Mouse (Mus musculus) midbrain, postnatal 0 days (tissue): ENCODE results near the gene Daw1. TPM values are rescaled to one million over a fixed set of nuclear protein-coding genes. Genes with fewer than 3 reads are reported as not detected.
A peak's percentile ranks its signal among the peaks of the same experiment; 100 is the strongest.

Experiments
- ATAC-seq: fragments of 200-750 bp; cut with Nextera tagmentation; 2 replicates; pipeline ENCODE4 v1.8.0; 2017; ENCODE audit warnings: moderate number of reproducible peaks, mild to moderate bottlenecking, moderate TSS enrichment, moderate library complexity; ENCODE audit not compliant: low FRiP score
- DNase-seq: peaks from one replicate; pipeline ENCODE4 v3.0.0-alpha.2; 2015; ENCODE audit warnings: low spot score
- H3K27ac ChIP-seq: fragments of 300-500 bp; sonication (generic); 2 replicates; pipeline ENCODE4 v1.5.1; 2014; ENCODE audit warnings: low read depth, mild to moderate bottlenecking, low read length, mixed read lengths
- H3K27me3 ChIP-seq: fragments of 300-500 bp; sonication (generic); 2 replicates; pipeline ENCODE4 v1.6.1; 2014; ENCODE audit warnings: low read length, control low read depth, mixed read lengths; ENCODE audit not compliant: insufficient read depth
- H3K36me3 ChIP-seq: fragments of 300-500 bp; sonication (generic); 2 replicates; pipeline ENCODE4 v1.6.1; 2014; ENCODE audit warnings: low read length, control low read depth, mixed read lengths; ENCODE audit not compliant: insufficient read depth
- H3K4me1 ChIP-seq: fragments of 300-500 bp; sonication (generic); 2 replicates; pipeline ENCODE4 v1.6.1; 2014; ENCODE audit warnings: mild to moderate bottlenecking, control low read depth, antibody characterized with exemption, low read length, mixed read lengths; ENCODE audit not compliant: insufficient read depth
- H3K4me2 ChIP-seq: fragments of 300-500 bp; sonication (generic); 2 replicates; pipeline ENCODE4 v1.6.1; 2014; ENCODE audit warnings: low read depth, mild to moderate bottlenecking, low read length, mixed read lengths; ENCODE audit not compliant: poor library complexity, severe bottlenecking
- H3K4me3 ChIP-seq: fragments of 300-500 bp; sonication (generic); 2 replicates; pipeline ENCODE4 v1.5.1; 2014; ENCODE audit warnings: low read depth, mild to moderate bottlenecking, low read length, moderate library complexity
- H3K9ac ChIP-seq: fragments of 300-500 bp; sonication (generic); replicated peaks from 2 replicates; pipeline ENCODE4 v1.6.1; 2014; ENCODE audit warnings: mild to moderate bottlenecking, low read length, moderate library complexity, mixed read lengths; ENCODE audit not compliant: poor library complexity, severe bottlenecking
- H3K9me3 ChIP-seq: fragments of 300-500 bp; sonication (generic); 2 replicates; pipeline ENCODE4 v1.6.1; 2016; ENCODE audit warnings: low read length, control low read depth
- CTCF ChIP-seq: IDR thresholded peaks from 2 replicates; pipeline ENCODE4 v1.5.1; 2016; ENCODE audit warnings: antibody characterized with exemption, mild to moderate bottlenecking
- WGBS: fragments of 180-500 bp; shearing (Covaris S2); extraction: QIAGEN DNeasy Blood & Tissue Kit; methylation state at CpG from one replicate; pipeline ENCODE4 v1.1.7; 2014; 5-methylcytosine and 5-hydroxymethylcytosine counted together
- polyA plus RNA-seq: library from polyadenylated mRNA; unstranded; fragments of >200 nt; fragmentation: Nextera tagmentation; extraction: Ambion mirVana; gene quantifications from 2 replicates; pipeline ENCODE4 v1.2.1, GENCODE M21; 2015
- total RNA-seq: library from RNA; depleted of rRNA; stranded (reverse); fragments of >200 nt; gene quantifications from 2 replicates; pipeline ENCODE4 v1.2.3, GENCODE M21; 2014

Gene Daw1
- total and polyA plus RNA-seq, 2 experiments from 2014 or later, result 0.88 to 1.7 TPM

DNA sequence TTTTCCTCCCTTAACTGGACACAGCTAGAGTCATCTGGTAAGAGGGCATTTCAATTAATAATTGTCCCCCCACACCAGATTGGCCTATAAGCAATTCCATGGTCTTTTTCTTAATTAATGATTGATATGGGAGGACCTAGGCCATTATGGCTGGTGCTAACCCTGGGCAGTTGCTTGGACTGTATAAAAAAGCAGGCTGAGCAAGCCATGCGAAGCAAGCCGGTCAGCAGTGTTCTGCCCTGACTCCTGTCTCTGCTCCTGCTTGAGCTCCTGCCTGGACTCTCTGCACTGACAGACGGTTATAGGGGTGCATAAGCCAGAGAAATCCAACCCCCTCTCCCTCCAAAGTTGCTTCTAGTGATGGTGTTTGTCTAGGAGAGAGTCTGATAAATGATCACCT lies 2.1 kb downstream of the Daw1 start:
- no peak for ATAC-seq
- no peak for DNase-seq
- H3K9ac ChIP-seq, result no peak overlapping the region
- H3K4me1 ChIP-seq, result no peaks in the 10 kb centered on the region
- no peaks in the 10 kb centered on the region for H3K27me3 ChIP-seq
- H3K27ac ChIP-seq, result no peak overlapping the region
- no peaks in the 10 kb centered on the region for H3K9me3 ChIP-seq
- H3K36me3 ChIP-seq, result no peaks in the 10 kb centered on the region
- 81% methylated on average over 3 of the region's 3 CpGs for WGBS
- no peak overlapping the region for H3K4me2 ChIP-seq
- no peak for TF ChIP-seq CTCF
- no peak overlapping the region for H3K4me3 ChIP-seq

DNA sequence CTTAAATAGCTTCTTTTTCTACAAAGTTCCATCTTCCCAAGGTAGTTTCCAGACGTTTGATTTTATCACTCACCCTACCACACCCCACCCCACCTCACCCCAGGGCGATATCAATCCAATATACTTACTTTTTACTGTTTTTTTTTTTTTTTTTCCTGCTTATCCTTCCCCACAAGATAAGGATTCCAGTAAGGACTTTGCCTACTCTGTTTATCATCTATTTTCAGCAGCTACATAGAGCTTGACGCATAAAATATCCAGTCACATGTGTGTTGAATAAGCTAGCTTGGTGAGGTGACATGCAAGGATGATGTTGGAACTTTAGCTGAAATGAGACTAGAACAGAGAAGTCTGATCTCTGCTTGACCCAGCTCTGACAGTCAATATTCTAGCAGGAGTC lies 4.5 kb downstream of the Daw1 start:
- no peak overlapping the region for H3K9ac ChIP-seq
- no peak overlapping the region for H3K4me2 ChIP-seq
- no peaks in the 10 kb centered on the region for H3K4me1 ChIP-seq
- TF ChIP-seq CTCF, result no peak
- WGBS, result 83% methylated on average over 3 of the region's 3 CpGs
- no peak for DNase-seq
- H3K36me3 ChIP-seq, result no peaks in the 10 kb centered on the region
- H3K9me3 ChIP-seq, result no peaks in the 10 kb centered on the region
- H3K4me3 ChIP-seq, result no peak overlapping the region
- H3K27me3 ChIP-seq, result no peaks in the 10 kb centered on the region
- ATAC-seq, result no peak
- no peak overlapping the region for H3K27ac ChIP-seq

GRCm38 (mm10) chr1:83169158-83169557 lies 9.6 kb downstream of the Daw1 start:
- H3K27ac ChIP-seq, result no peak overlapping the region
- no peak overlapping the region for H3K4me2 ChIP-seq
- TF ChIP-seq CTCF, result no peak
- WGBS, result 86% methylated on average over 3 of the region's 3 CpGs
- no peaks in the 10 kb centered on the region for H3K4me1 ChIP-seq
- H3K9ac ChIP-seq, result no peak overlapping the region
- H3K9me3 ChIP-seq, result no peaks in the 10 kb centered on the region
- ATAC-seq (no peak), DNase-seq (no peak)
- no peaks in the 10 kb centered on the region for H3K27me3 ChIP-seq
- no peak overlapping the region for H3K4me3 ChIP-seq
- H3K36me3 ChIP-seq, result no peaks in the 10 kb centered on the region

- Histone ChIP-seq H3K4me1 (no peaks in the 10 kb centered on the region), H3K9me3 (no peaks in the 10 kb centered on the region), H3K4me3 (no peak overlapping the region), H3K27me3 (no peaks in the 10 kb centered on the region), H3K4me2 (no peak overlapping the region), H3K36me3 (no peaks in the 10 kb centered on the region), H3K9ac (no peak overlapping the region), H3K27ac (no peak overlapping the region)
- TF ChIP-seq CTCF, result no peak
- no peak for ATAC-seq
- DNase-seq, result no peak
- WGBS, result 78% methylated on average over 1 of the region's 1 CpGs
Measured at GRCm38 (mm10) chr1:83175985-83176384, 16.4 kb downstream of the Daw1 start.

- Histone ChIP-seq H3K4me1 (no peaks in the 10 kb centered on the region), H3K27ac (no peak overlapping the region), H3K4me3 (no peak overlapping the region), H3K4me2 (no peak overlapping the region), H3K27me3 (no peaks in the 10 kb centered on the region), H3K9me3 (no peaks in the 10 kb centered on the region), H3K36me3 (no peaks in the 10 kb centered on the region), H3K9ac (no peak overlapping the region)
- 89% methylated on average over 7 of the region's 7 CpGs for WGBS
- no peak for ATAC-seq
- DNase-seq, result no peak
- TF ChIP-seq CTCF, result no peak
Measured at GRCm38 (mm10) chr1:83179531-83179930, 20.0 kb downstream of the Daw1 start.

- peak; percentile 48; the same call in 1 of the 2 replicates for ATAC-seq
- Histone ChIP-seq H3K9me3 (no peaks in the 10 kb centered on the region), H3K4me1 (no peaks in the 10 kb centered on the region), H3K27me3 (no peaks in the 10 kb centered on the region), H3K9ac (no peak overlapping the region), H3K4me2 (no peak overlapping the region), H3K27ac (no peak overlapping the region), H3K36me3 (no peaks in the 10 kb centered on the region), H3K4me3 (no peak overlapping the region)
- DNase-seq, result peak; percentile 85
- TF ChIP-seq CTCF, result peak; percentile 84
- 68% methylated on average over 4 of the region's 4 CpGs for WGBS
Measured at GRCm38 (mm10) chr1:83181418-83181817, 21.9 kb downstream of the Daw1 start.
